Mouse (Mus musculus): ENCODE results near the gene 1700029F12Rik. TPM values are rescaled to one million over a fixed set of nuclear protein-coding genes. Genes with fewer than 3 reads are reported as not detected.

1700029F12Rik gene
- total and polyA plus RNA-seq, 3 experiments, result not detected

- no peaks in the 10 kb centered on the region for H3K9me3 ChIP-seq (replicated peaks; ENCODE audit: insufficient read depth, low read length)
- no peak overlapping the region for H3K27ac ChIP-seq (ENCODE audit: control insufficient read depth, low read depth, low read length)
- no peaks in the 10 kb centered on the region; a peak in 2 of 4 replicates for H3K27me3 ChIP-seq (ENCODE audit: control insufficient read depth in 1 of 2, insufficient read depth in 2 of 2, low read length in 2 of 2)
These were observed 46.5 kb upstream of the 1700029F12Rik start for GRCm38 (mm10) chr13:97080615-97081014.

GRCm38 (mm10) chr13:97080201-97080600 lies 46.0 kb upstream of the 1700029F12Rik start:
- Histone ChIP-seq H3K4me3 (ENCODE audit: control insufficient read depth in 1 of 2, insufficient read depth in 1 of 2, low read depth in 2 of 2, low read length in 2 of 2) (no peak overlapping the region), H3K36me3 (ENCODE audit: control insufficient read depth in 1 of 2, insufficient read depth in 2 of 2, low read length in 2 of 2) (no peaks in the 10 kb centered on the region), H3K4me1 (ENCODE audit: control insufficient read depth in 1 of 2, insufficient read depth in 2 of 2, low read length in 2 of 2) (no peaks in the 10 kb centered on the region), H3K27ac (ENCODE audit: control insufficient read depth, low read depth, low read length) (no peak overlapping the region), H3K27me3 (ENCODE audit: control insufficient read depth in 1 of 2, insufficient read depth in 2 of 2, low read length in 2 of 2) (no peaks in the 10 kb centered on the region; a peak in 2 of 4 replicates), H3K9ac (ENCODE audit: control insufficient read depth, low read depth, low read length, poor library complexity, severe bottlenecking) (no peak overlapping the region), H3K9me3 (replicated peaks; ENCODE audit: insufficient read depth, low read length) (no peaks in the 10 kb centered on the region), H3K79me2 (ENCODE audit: control insufficient read depth, insufficient read depth, low read length, poor library complexity) (no peaks in the 10 kb centered on the region)
- no peak for DNase-seq (ENCODE audit: low read depth, low spot score)
- TF ChIP-seq HCFC1 (IDR thresholded peaks at IDR 0.05; ENCODE audit: low read depth, low read length) (no peak), MYC (IDR thresholded peaks at IDR 0.05; ENCODE audit: low read depth, low read length) (no peak), GATA1 (IDR thresholded peaks at IDR 0.05; ENCODE audit: low read depth, low read length) (no peak), MAFK (IDR thresholded peaks at IDR 0.05; ENCODE audit: borderline replicate concordance, low read depth, low read length) (no peak), MAX (IDR thresholded peaks at IDR 0.05; ENCODE audit: low read length) (no peak), ZNF384 (IDR thresholded peaks at IDR 0.05; ENCODE audit: low read depth, low read length) (no peak), USF2 (IDR thresholded peaks at IDR 0.05; ENCODE audit: borderline replicate concordance in 1 of 2, insufficient read depth in 1 of 2, low read depth in 1 of 2, low read length in 2 of 2) (no peak), TBP (IDR thresholded peaks at IDR 0.05; ENCODE audit: low read depth, low read length) (no peak)

More at GRCm38 (mm10) chr13:97080615-97081014, 46.5 kb upstream of the 1700029F12Rik start:
- Histone ChIP-seq H3K36me3 (ENCODE audit: control insufficient read depth in 1 of 2, insufficient read depth in 2 of 2, low read length in 2 of 2) (no peaks in the 10 kb centered on the region), H3K4me3 (ENCODE audit: control insufficient read depth in 1 of 2, insufficient read depth in 1 of 2, low read depth in 2 of 2, low read length in 2 of 2) (no peak overlapping the region), H3K9ac (ENCODE audit: control insufficient read depth, low read depth, low read length, poor library complexity, severe bottlenecking) (no peak overlapping the region), H3K79me2 (ENCODE audit: control insufficient read depth, insufficient read depth, low read length, poor library complexity) (no peaks in the 10 kb centered on the region), H3K4me1 (ENCODE audit: control insufficient read depth in 1 of 2, insufficient read depth in 2 of 2, low read length in 2 of 2) (no peaks in the 10 kb centered on the region)
- TF ChIP-seq ZMIZ1 (IDR thresholded peaks at IDR 0.05; ENCODE audit: low read depth, low read length) (no peak), MAZ (IDR thresholded peaks at IDR 0.05; ENCODE audit: low read depth, low read length) (no peak), ETS1 (IDR thresholded peaks at IDR 0.05; ENCODE audit: low read depth, low read length) (no peak), KAT2A (conservative IDR thresholded peaks at IDR 0.05; ENCODE audit: low read depth, low read length) (no peak), E2F4 (IDR thresholded peaks at IDR 0.05; ENCODE audit: borderline replicate concordance, low read depth, low read length) (no peak), CTCF (IDR thresholded peaks at IDR 0.05 in 2 of 3, conservative IDR thresholded peaks at IDR 0.05 in 1 of 3; ENCODE audit: control insufficient read depth in 1 of 3, insufficient read depth in 1 of 3, low read depth in 2 of 3, low read length in 3 of 3, poor library complexity in 1 of 3, severe bottlenecking in 1 of 3) (no peak), ZKSCAN1 (IDR thresholded peaks at IDR 0.05; ENCODE audit: low read depth, low read length) (no peak)
- DNase-seq (ENCODE audit: low read depth, low spot score), result no peak

- no peaks in the 10 kb centered on the region for H3K9me3 ChIP-seq (replicated peaks; ENCODE audit: insufficient read depth, low read length)
- H3K4me1 ChIP-seq (ENCODE audit: control insufficient read depth in 1 of 2, insufficient read depth in 2 of 2, low read length in 2 of 2), result no peaks in the 10 kb centered on the region
- no peak overlapping the region for H3K27ac ChIP-seq (ENCODE audit: control insufficient read depth, low read depth, low read length)
- TF ChIP-seq MAZ (IDR thresholded peaks at IDR 0.05; ENCODE audit: low read depth, low read length), result no peak
- no peak for TF ChIP-seq ELF1 (IDR thresholded peaks at IDR 0.05; ENCODE audit: low read depth, low read length)
- no peak for TF ChIP-seq POLR2A (IDR thresholded peaks at IDR 0.05; ENCODE audit: control insufficient read depth in 1 of 2, insufficient read depth in 1 of 2, low read depth in 1 of 2, low read length in 2 of 2, poor library complexity in 1 of 2)
- no peak for TF ChIP-seq NRF1 (IDR thresholded peaks at IDR 0.05; ENCODE audit: insufficient read depth, low read depth, low read length, poor library complexity, severe bottlenecking)
- TF ChIP-seq ETS1 (IDR thresholded peaks at IDR 0.05; ENCODE audit: low read depth, low read length), result no peak
- no peak for TF ChIP-seq SMC3 (IDR thresholded peaks at IDR 0.05; ENCODE audit: low read depth, low read length)
- TF ChIP-seq TAL1 (IDR thresholded peaks at IDR 0.05; ENCODE audit: low read length), result no peak
- TF ChIP-seq E2F4 (IDR thresholded peaks at IDR 0.05; ENCODE audit: borderline replicate concordance, low read depth, low read length), result no peak
- no peak for TF ChIP-seq USF2 (IDR thresholded peaks at IDR 0.05; ENCODE audit: borderline replicate concordance in 1 of 2, insufficient read depth in 1 of 2, low read depth in 1 of 2, low read length in 2 of 2)
- TF ChIP-seq ZMIZ1 (IDR thresholded peaks at IDR 0.05; ENCODE audit: low read depth, low read length), result no peak
- TF ChIP-seq ZKSCAN1 (IDR thresholded peaks at IDR 0.05; ENCODE audit: low read depth, low read length), result no peak
- TF ChIP-seq RAD21 (IDR thresholded peaks at IDR 0.05; ENCODE audit: low read depth, low read length), result no peak
- no peak for TF ChIP-seq HCFC1 (IDR thresholded peaks at IDR 0.05; ENCODE audit: low read depth, low read length)
- no peak for TF ChIP-seq UBTF (IDR thresholded peaks at IDR 0.05; ENCODE audit: borderline replicate concordance, insufficient read depth, low read depth, low read length)
- no peak for TF ChIP-seq GABPA (IDR thresholded peaks at IDR 0.05; ENCODE audit: low read depth, low read length)
- no peaks in the 10 kb centered on the region; a peak in 1 of 4 replicates for H3K27me3 ChIP-seq (ENCODE audit: control insufficient read depth in 1 of 2, insufficient read depth in 2 of 2, low read length in 2 of 2)
- no peak overlapping the region for H3K4me3 ChIP-seq (ENCODE audit: control insufficient read depth in 1 of 2, insufficient read depth in 1 of 2, low read depth in 2 of 2, low read length in 2 of 2)
- H3K9ac ChIP-seq (ENCODE audit: control insufficient read depth, low read depth, low read length, poor library complexity, severe bottlenecking), result no peak overlapping the region
- no peaks in the 10 kb centered on the region for H3K79me2 ChIP-seq (ENCODE audit: control insufficient read depth, insufficient read depth, low read length, poor library complexity)
- no peaks in the 10 kb centered on the region for H3K36me3 ChIP-seq (ENCODE audit: control insufficient read depth in 1 of 2, insufficient read depth in 2 of 2, low read length in 2 of 2)
- DNase-seq (ENCODE audit: low read depth, low spot score), result no peak
These were observed 43.4 kb upstream of the 1700029F12Rik start for GRCm38 (mm10) chr13:97077556-97077955.

Measured in MEL (cell line).